Mouse (Mus musculus) embryonic facial prominence, embryonic 14.5 days (tissue): ENCODE data around the gene Tmem192. TPM values are rescaled to one million over a fixed set of nuclear protein-coding genes. Genes with fewer than 3 reads are reported as not detected.
A peak's percentile ranks its signal among the peaks of the same experiment; 100 is the strongest.

ENCODE experiments used
- ATAC-seq: fragments of 200-750 bp; cut with Nextera tagmentation; 2 replicates; pipeline ENCODE4 v1.8.0; 2017; ENCODE audit warnings: low read depth, moderate number of reproducible peaks, moderate TSS enrichment
- DNase-seq: peaks from one replicate; pipeline ENCODE4 v3.0.0-alpha.2; 2015; ENCODE audit warnings: low spot score
- H3K27ac ChIP-seq: fragments of 300-500 bp; sonication (generic); replicated peaks from 2 replicates; pipeline ENCODE4 v1.5.1; 2014; ENCODE audit warnings: low read depth, mild to moderate bottlenecking, low read length, moderate library complexity
- H3K27me3 ChIP-seq: fragments of 300-500 bp; sonication (generic); replicated peaks from 2 replicates; pipeline ENCODE4 v1.6.1; 2014; ENCODE audit warnings: low read length; ENCODE audit not compliant: control insufficient read depth, insufficient read depth
- H3K36me3 ChIP-seq: fragments of 300-500 bp; sonication (generic); 2 replicates; pipeline ENCODE4 v1.6.1; 2014; ENCODE audit warnings: low read length, mixed read lengths; ENCODE audit not compliant: control insufficient read depth, insufficient read depth
- H3K4me1 ChIP-seq: fragments of 300-500 bp; sonication (generic); 2 replicates; pipeline ENCODE4 v1.6.1; 2014; ENCODE audit warnings: antibody characterized with exemption, low read length; ENCODE audit not compliant: control insufficient read depth, insufficient read depth
- H3K4me2 ChIP-seq: fragments of 300-500 bp; sonication (generic); 2 replicates; pipeline ENCODE4 v1.6.1; 2014; ENCODE audit warnings: low read depth, mild to moderate bottlenecking, low read length, moderate library complexity, mixed read lengths
- H3K4me3 ChIP-seq: fragments of 300-500 bp; sonication (generic); 2 replicates; pipeline ENCODE4 v1.5.1; 2014; ENCODE audit warnings: low read depth, mild to moderate bottlenecking, low read length
- H3K9ac ChIP-seq: fragments of 300-500 bp; sonication (generic); 2 replicates; pipeline ENCODE4 v1.6.1; 2014; ENCODE audit warnings: low read depth, mild to moderate bottlenecking, low read length, moderate library complexity, mixed read lengths
- H3K9me3 ChIP-seq: fragments of 300-500 bp; sonication (generic); 2 replicates; pipeline ENCODE4 v1.6.1; 2016; ENCODE audit warnings: low read length; ENCODE audit not compliant: control insufficient read depth
- WGBS: fragments of 180-500 bp; shearing (Covaris S2); extraction: QIAGEN DNeasy Blood & Tissue Kit; methylation state at CpG from one replicate; pipeline ENCODE4 v1.1.7; 2014; 5-methylcytosine and 5-hydroxymethylcytosine counted together
- polyA plus RNA-seq: library from polyadenylated mRNA; unstranded; fragments of >200 nt; fragmentation: Nextera tagmentation; extraction: Ambion mirVana; gene quantifications from 2 replicates; pipeline ENCODE4 v1.2.1, GENCODE M21; 2014

Tmem192 gene
- 23.2 and 25.5 TPM in 2 replicates for polyA plus RNA-seq

- Histone ChIP-seq H3K4me3 (peak within 1 kb of the TSS; percentile 88), H3K27me3 (peaks cover 12% of the 10 kb centered on the region; the same call in 1 of the 2 replicates), H3K4me1 (no peaks in the 10 kb centered on the region), H3K36me3 (no peaks in the 10 kb centered on the region), H3K9me3 (no peaks in the 10 kb centered on the region), H3K4me2 (peak within 1 kb of the TSS; percentile 63), H3K9ac (peak within 1 kb of the TSS; percentile 77), H3K27ac (peak within 1 kb of the TSS; percentile 59)
- ATAC-seq (peak; percentile 92), DNase-seq (peak; percentile 94)
- 2% methylated on average over 31 of the region's 73 CpGs for whole genome bisulfite sequencing
Observed at GRCm38 (mm10) chr8:64946820-64947697, at the start of gene Tmem192. TSS of gene Tmem192 (plus strand) at chr8:64947185.

GRCm38 (mm10) chr8:64898710-64899109 lies 48.3 kb upstream of the Tmem192 start:
- no peak overlapping the region for H3K4me2 ChIP-seq
- H3K9ac ChIP-seq = no peak overlapping the region
- H3K4me3 ChIP-seq = no peak overlapping the region
- H3K27ac ChIP-seq = no peak overlapping the region
- no peak for DNase-seq
- H3K4me1 ChIP-seq = no peaks in the 10 kb centered on the region
- WGBS = 15% methylated on average over 4 of the region's 4 CpGs
- no peaks in the 10 kb centered on the region for H3K27me3 ChIP-seq
- no peak for ATAC-seq
- no peaks in the 10 kb centered on the region for H3K36me3 ChIP-seq
- no peaks in the 10 kb centered on the region for H3K9me3 ChIP-seq

- Histone ChIP-seq H3K4me2 (no peak overlapping the region), H3K27me3 (no peaks in the 10 kb centered on the region), H3K36me3 (no peaks in the 10 kb centered on the region), H3K9me3 (no peaks in the 10 kb centered on the region), H3K4me1 (no peaks in the 10 kb centered on the region), H3K9ac (no peak overlapping the region), H3K27ac (no peak overlapping the region), H3K4me3 (no peak overlapping the region)
- no peak for DNase-seq
- WGBS = 86% methylated on average over 3 of the region's 3 CpGs
- ATAC-seq = no peak
Observed at GRCm38 (mm10) chr8:64900645-64901044, 46.3 kb upstream of the Tmem192 start.

GRCm38 (mm10) chr8:64901527-64902156 lies 45.3 kb upstream of the Tmem192 start:
- 58% methylated on average over 7 of the region's 7 CpGs for WGBS
- Histone ChIP-seq H3K27ac (no peak overlapping the region), H3K4me2 (no peak overlapping the region), H3K36me3 (no peaks in the 10 kb centered on the region), H3K4me3 (no peak overlapping the region), H3K9me3 (no peaks in the 10 kb centered on the region), H3K9ac (no peak overlapping the region), H3K27me3 (no peaks in the 10 kb centered on the region), H3K4me1 (no peaks in the 10 kb centered on the region)
- ATAC-seq (no peak), DNase-seq (no peak)

GRCm38 (mm10) chr8:64902191-64902590 lies 44.8 kb upstream of the Tmem192 start:
- Histone ChIP-seq H3K4me1 (no peaks in the 10 kb centered on the region), H3K36me3 (no peaks in the 10 kb centered on the region), H3K9ac (no peak overlapping the region), H3K4me2 (no peak overlapping the region), H3K9me3 (no peaks in the 10 kb centered on the region), H3K27me3 (no peaks in the 10 kb centered on the region), H3K4me3 (no peak overlapping the region), H3K27ac (no peak overlapping the region)
- peak; percentile 13 for DNase-seq
- ATAC-seq = no peak
- WGBS = 55% methylated on average over 12 of the region's 12 CpGs

- Histone ChIP-seq H3K9ac (no peak overlapping the region), H3K27me3 (no peaks in the 10 kb centered on the region), H3K9me3 (no peaks in the 10 kb centered on the region), H3K36me3 (no peaks in the 10 kb centered on the region), H3K4me3 (no peak overlapping the region), H3K4me2 (no peak overlapping the region), H3K27ac (no peak overlapping the region), H3K4me1 (no peaks in the 10 kb centered on the region)
- DNase-seq = no peak
- ATAC-seq = no peak
- 54% methylated on average over 3 of the region's 3 CpGs for WGBS
Observed at GRCm38 (mm10) chr8:64903778-64904177, 43.2 kb upstream of the Tmem192 start.

- 98% methylated on average over 2 of the region's 2 CpGs for WGBS
- no peaks in the 10 kb centered on the region for H3K27me3 ChIP-seq
- H3K9me3 ChIP-seq = no peaks in the 10 kb centered on the region
- H3K4me2 ChIP-seq = no peak overlapping the region
- no peak for DNase-seq
- no peaks in the 10 kb centered on the region for H3K36me3 ChIP-seq
- no peak overlapping the region for H3K9ac ChIP-seq
- ATAC-seq = no peak
- no peaks in the 10 kb centered on the region for H3K4me1 ChIP-seq
- no peak overlapping the region for H3K4me3 ChIP-seq
- H3K27ac ChIP-seq = no peak overlapping the region
Observed at GRCm38 (mm10) chr8:64910026-64910425, 37.0 kb upstream of the Tmem192 start.

GRCm38 (mm10) chr8:64916793-64917192 lies 30.2 kb upstream of the Tmem192 start:
- no peaks in the 10 kb centered on the region for H3K36me3 ChIP-seq
- WGBS = 83% methylated on average over 5 of the region's 5 CpGs
- no peaks in the 10 kb centered on the region for H3K27me3 ChIP-seq
- no peak overlapping the region for H3K9ac ChIP-seq
- H3K4me3 ChIP-seq = no peak overlapping the region
- no peaks in the 10 kb centered on the region for H3K4me1 ChIP-seq
- no peak overlapping the region for H3K27ac ChIP-seq
- ATAC-seq = no peak
- DNase-seq = no peak
- H3K9me3 ChIP-seq = no peaks in the 10 kb centered on the region
- H3K4me2 ChIP-seq = no peak overlapping the region
